Mouse (Mus musculus): ENCODE results near the gene Gm45015. TPM values are rescaled to one million over a fixed set of nuclear protein-coding genes. Genes with fewer than 3 reads are reported as not detected.

The Gm45015 gene
- not detected in 2 replicates for polyA plus RNA-seq (2015; fragmentation: Nextera tagmentation; extraction: Ambion mirVana)

- Histone ChIP-seq H3K27ac (no peak within 1 kb of the TSS), H3K9ac (no peak within 1 kb of the TSS), H3K4me1 (no peaks in the 10 kb centered on the region), H3K27me3 (peaks cover 14% of the 10 kb centered on the region; the same call in 1 of the 2 replicates), H3K36me3 (no peaks in the 10 kb centered on the region), H3K4me3 (no peak within 1 kb of the TSS), H3K9me3 (no peaks in the 10 kb centered on the region), H3K4me2 (replicated peaks) (no peak within 1 kb of the TSS)
- 93% methylated on average over 4 of the region's 4 CpGs for WGBS
- ATAC-seq (ENCODE audit: low FRiP score, low read depth) = no peak
Measured at GRCm38 (mm10) chrX:73336740-73337139, at the start of gene Gm45015. Gene Gm45015, minus strand, starts transcription at chrX:73336840.

- ATAC-seq (ENCODE audit: low FRiP score, low read depth) = no peak
Measured at GRCm38 (mm10) chrX:73384924-73385323, 48.3 kb upstream of the Gm45015 start.

GRCm38 (mm10) chrX:73384419-73384818 is 47.8 kb upstream of the Gm45015 start:
- H3K9me3 ChIP-seq = no peaks in the 10 kb centered on the region
- ATAC-seq (ENCODE audit: low FRiP score, low read depth) = no peak
- H3K4me3 ChIP-seq = no peak overlapping the region
- peaks cover 11% of the 10 kb centered on the region for H3K27me3 ChIP-seq
- H3K27ac ChIP-seq = no peak overlapping the region
- no peaks in the 10 kb centered on the region for H3K4me1 ChIP-seq
- H3K9ac ChIP-seq = no peak overlapping the region
- no peak overlapping the region for H3K4me2 ChIP-seq (replicated peaks)
- 78% methylated on average over 6 of the region's 6 CpGs for WGBS
- no peaks in the 10 kb centered on the region for H3K36me3 ChIP-seq

More at GRCm38 (mm10) chrX:73384924-73385323, 48.3 kb upstream of the Gm45015 start:
- WGBS = 33% methylated on average over 1 of the region's 1 CpGs
- Histone ChIP-seq H3K4me3 (no peak overlapping the region), H3K27ac (no peak overlapping the region), H3K36me3 (no peaks in the 10 kb centered on the region), H3K4me1 (no peaks in the 10 kb centered on the region), H3K9ac (no peak overlapping the region), H3K9me3 (no peaks in the 10 kb centered on the region), H3K27me3 (peaks cover 11% of the 10 kb centered on the region), H3K4me2 (replicated peaks) (no peak overlapping the region)

- Histone ChIP-seq H3K4me1 (no peaks in the 10 kb centered on the region), H3K4me2 (replicated peaks) (no peak overlapping the region), H3K9ac (no peak overlapping the region), H3K36me3 (peaks cover 6% of the 10 kb centered on the region), H3K27ac (no peak overlapping the region), H3K4me3 (no peak overlapping the region), H3K27me3 (no peaks in the 10 kb centered on the region; the same call in 1 of the 2 replicates), H3K9me3 (no peaks in the 10 kb centered on the region)
- ATAC-seq (ENCODE audit: low FRiP score, low read depth) = no peak
Measured at GRCm38 (mm10) chrX:73363291-73363690, 26.7 kb upstream of the Gm45015 start.

GRCm38 (mm10) chrX:73356719-73357118 is 20.1 kb upstream of the Gm45015 start:
- no peak for ATAC-seq (ENCODE audit: low FRiP score, low read depth)
- Histone ChIP-seq H3K9me3 (0 out of 2 replicates have a peak, but pooled peaks cover 5% of the 10 kb centered on the region), H3K4me2 (replicated peaks) (no peak overlapping the region), H3K27me3 (peaks cover 3% of the 10 kb centered on the region; the same call in 1 of the 2 replicates), H3K4me1 (no peaks in the 10 kb centered on the region), H3K36me3 (peaks cover 53% of the 10 kb centered on the region), H3K27ac (no peak overlapping the region), H3K9ac (no peak overlapping the region), H3K4me3 (no peak overlapping the region)
- WGBS = 81% methylated on average over 1 of the region's 1 CpGs

GRCm38 (mm10) chrX:73356163-73356562 is 19.5 kb upstream of the Gm45015 start:
- no peak overlapping the region for H3K4me3 ChIP-seq
- ATAC-seq (ENCODE audit: low FRiP score, low read depth) = no peak
- H3K36me3 ChIP-seq = peaks cover 55% of the 10 kb centered on the region
- no peaks in the 10 kb centered on the region for H3K4me1 ChIP-seq
- H3K9ac ChIP-seq = no peak overlapping the region
- peaks cover 3% of the 10 kb centered on the region; the same call in 1 of the 2 replicates for H3K27me3 ChIP-seq
- H3K27ac ChIP-seq = no peak overlapping the region
- 0 out of 2 replicates have a peak, but pooled peaks cover 5% of the 10 kb centered on the region for H3K9me3 ChIP-seq
- 88% methylated on average over 2 of the region's 2 CpGs for WGBS
- H3K4me2 ChIP-seq (replicated peaks) = no peak overlapping the region

GRCm38 (mm10) chrX:73344346-73344745 is 7.7 kb upstream of the Gm45015 start:
- H3K36me3 ChIP-seq = no peaks in the 10 kb centered on the region; the same call in 1 of the 2 replicates
- H3K4me2 ChIP-seq (replicated peaks) = no peak overlapping the region
- peaks cover 15% of the 10 kb centered on the region; the same call in 1 of the 2 replicates for H3K27me3 ChIP-seq
- no peak overlapping the region for H3K27ac ChIP-seq
- H3K9me3 ChIP-seq = no peaks in the 10 kb centered on the region
- WGBS = 82% methylated on average over 1 of the region's 1 CpGs
- H3K9ac ChIP-seq = no peak overlapping the region
- H3K4me1 ChIP-seq = peaks cover 12% of the 10 kb centered on the region
- no peak overlapping the region for H3K4me3 ChIP-seq
- ATAC-seq (ENCODE audit: low FRiP score, low read depth) = no peak

- WGBS = 84% methylated on average over 1 of the region's 1 CpGs
- no peaks in the 10 kb centered on the region; the same call in 1 of the 2 replicates for H3K36me3 ChIP-seq
- no peak overlapping the region for H3K27ac ChIP-seq
- no peak overlapping the region for H3K9ac ChIP-seq
- H3K4me3 ChIP-seq = peak overlapping the region; percentile 64; the same call in 1 of the 2 replicates
- peaks cover 15% of the 10 kb centered on the region; the same call in 1 of the 2 replicates for H3K27me3 ChIP-seq
- no peak for ATAC-seq (ENCODE audit: low FRiP score, low read depth)
- peak overlapping the region; percentile 64 for H3K4me2 ChIP-seq (replicated peaks)
- peaks cover 12% of the 10 kb centered on the region for H3K4me1 ChIP-seq
- H3K9me3 ChIP-seq = no peaks in the 10 kb centered on the region
Measured at GRCm38 (mm10) chrX:73343802-73344201, 7.2 kb upstream of the Gm45015 start.

GRCm38 (mm10) chrX:73342941-73343735 is 6.5 kb upstream of the Gm45015 start:
- Histone ChIP-seq H3K9me3 (no peaks in the 10 kb centered on the region), H3K36me3 (no peaks in the 10 kb centered on the region; the same call in 1 of the 2 replicates), H3K4me3 (peak overlapping the region; percentile 64), H3K9ac (peak overlapping the region; percentile 80), H3K4me1 (peaks cover 12% of the 10 kb centered on the region), H3K27ac (peak overlapping the region; percentile 67), H3K27me3 (peaks cover 15% of the 10 kb centered on the region; the same call in 1 of the 2 replicates), H3K4me2 (replicated peaks) (peak overlapping the region; percentile 64)
- ATAC-seq (ENCODE audit: low FRiP score, low read depth) = peak; percentile 15; the same call in 1 of the 2 replicates
- 17% methylated on average over 14 of the region's 15 CpGs for WGBS

- Histone ChIP-seq H3K4me3 (peak within 1 kb of the TSS; percentile 64), H3K27me3 (peaks cover 15% of the 10 kb centered on the region; the same call in 1 of the 2 replicates), H3K9ac (peak within 1 kb of the TSS; percentile 80), H3K9me3 (no peaks in the 10 kb centered on the region), H3K4me1 (peaks cover 12% of the 10 kb centered on the region), H3K36me3 (no peaks in the 10 kb centered on the region; the same call in 1 of the 2 replicates), H3K4me2 (replicated peaks) (peak within 1 kb of the TSS; percentile 64), H3K27ac (peak within 1 kb of the TSS; percentile 67)
- peak; percentile 96 for ATAC-seq (ENCODE audit: low FRiP score, low read depth)
- WGBS = 10% methylated on average over 37 of the region's 37 CpGs
Measured at GRCm38 (mm10) chrX:73342483-73342895, 5.8 kb upstream of the Gm45015 start, which contains the start of gene Zfp275. Gene Zfp275, plus strand, starts transcription at chrX:73342621.

GRCm38 (mm10) chrX:73342068-73342467 is 5.4 kb upstream of the Gm45015 start:
- peak overlapping the region; percentile 64 for H3K4me2 ChIP-seq (replicated peaks)
- no peaks in the 10 kb centered on the region; the same call in 1 of the 2 replicates for H3K36me3 ChIP-seq
- ATAC-seq (ENCODE audit: low FRiP score, low read depth) = peak; percentile 30; the same call in 1 of the 2 replicates
- peaks cover 15% of the 10 kb centered on the region; the same call in 1 of the 2 replicates for H3K27me3 ChIP-seq
- H3K9ac ChIP-seq = no peak overlapping the region
- no peaks in the 10 kb centered on the region for H3K9me3 ChIP-seq
- WGBS = 32% methylated on average over 3 of the region's 3 CpGs
- peaks cover 12% of the 10 kb centered on the region for H3K4me1 ChIP-seq
- H3K4me3 ChIP-seq = peak overlapping the region; percentile 64
- H3K27ac ChIP-seq = no peak overlapping the region

GRCm38 (mm10) chrX:73341473-73341872 is 4.8 kb upstream of the Gm45015 start:
- Histone ChIP-seq H3K9me3 (no peaks in the 10 kb centered on the region), H3K4me3 (no peak overlapping the region), H3K36me3 (no peaks in the 10 kb centered on the region; the same call in 1 of the 2 replicates), H3K27me3 (peaks cover 16% of the 10 kb centered on the region; the same call in 1 of the 2 replicates), H3K27ac (no peak overlapping the region), H3K4me2 (replicated peaks) (no peak overlapping the region), H3K9ac (no peak overlapping the region), H3K4me1 (peaks cover 12% of the 10 kb centered on the region)
- ATAC-seq (ENCODE audit: low FRiP score, low read depth) = no peak
- 39% methylated on average over 1 of the region's 1 CpGs for WGBS

Measured in limb, embryonic 13.5 days (tissue).